In the genomic region with DNA sequence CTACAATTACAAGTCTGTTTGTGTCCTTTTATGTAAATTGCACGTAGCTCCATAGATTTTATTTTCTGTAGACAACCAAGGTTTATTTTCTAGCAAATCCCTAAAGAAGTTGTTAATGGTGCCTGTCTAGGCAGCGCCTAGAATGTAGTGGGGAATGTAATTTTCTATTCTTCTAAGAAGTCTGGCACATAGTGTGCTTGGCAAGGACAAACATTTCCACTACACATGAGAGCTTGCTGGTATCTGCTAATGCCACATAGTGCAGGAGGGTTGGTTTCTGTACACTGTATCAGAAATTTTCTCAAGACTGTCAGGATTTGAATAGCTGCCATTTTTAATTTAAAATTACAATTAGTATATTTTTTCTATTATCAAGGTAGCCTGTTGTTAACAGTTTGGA, we compare ENCODE assay signal across 15 mouse cellular contexts.
"Had no signal": no experiment of that assay in that cellular context is flagged by ENCODE, and none has a peak within 500 bp of the region (broad histone marks: within the 10 kb centered on the region; RNA-seq: fewer than 3 reads in every experiment).

No protein-coding gene starts in this region.

- H3K4me3 ChIP-seq: megakaryocyte, embryonic 14.5 days; midbrain, embryonic 13.5 days; midbrain, embryonic 15.5 days; neural tube, embryonic 12.5 days; stomach, embryonic 15.5 days had no signal

- DNase-seq: liver, postnatal 0 days; lung, embryonic 14.5 days; lung, postnatal 14 days; lung, postnatal 36 days; right cerebral cortex, postnatal 14 days; thymus, postnatal 14 days; thymus, postnatal 36 days had no signal

- H3K27me3 ChIP-seq: megakaryocyte, embryonic 14.5 days; midbrain, embryonic 13.5 days; midbrain, embryonic 15.5 days; neural tube, embryonic 12.5 days; stomach, embryonic 15.5 days had no signal

- H3K27ac ChIP-seq: macrophage; midbrain, embryonic 13.5 days; midbrain, embryonic 15.5 days; neural tube, embryonic 12.5 days; stomach, embryonic 15.5 days; stomach, postnatal 0 days had no signal

- H3K4me2 ChIP-seq: lung, embryonic 14.5 days; midbrain, embryonic 11.5 days; midbrain, embryonic 13.5 days; midbrain, embryonic 15.5 days; neural tube, embryonic 12.5 days; stomach, embryonic 15.5 days had no signal

- H3K9me3 ChIP-seq: midbrain, embryonic 13.5 days; midbrain, embryonic 15.5 days; neural tube, embryonic 12.5 days; stomach, embryonic 15.5 days had no signal

- H3K36me3 ChIP-seq: midbrain, embryonic 13.5 days; midbrain, embryonic 15.5 days; neural tube, embryonic 12.5 days; stomach, embryonic 15.5 days had no signal

- H3K9ac ChIP-seq: liver, postnatal 0 days; lung, embryonic 14.5 days; midbrain, embryonic 13.5 days; midbrain, embryonic 15.5 days; neural tube, embryonic 12.5 days; stomach, embryonic 15.5 days had no signal

- ATAC-seq: liver, postnatal 0 days; midbrain, embryonic 13.5 days; midbrain, embryonic 15.5 days had no signal

- H3K4me1 ChIP-seq: megakaryocyte, embryonic 14.5 days had no signal
